Mouse (Mus musculus): Measurements from ENCODE around the gene Dpp6. TPM values are rescaled to one million over a fixed set of nuclear protein-coding genes. Genes with fewer than 3 reads are reported as not detected.

The Dpp6 gene
- total and polyA plus RNA-seq, 3 experiments, result 0.04 to 0.11 TPM; not detected in 1

DNA sequence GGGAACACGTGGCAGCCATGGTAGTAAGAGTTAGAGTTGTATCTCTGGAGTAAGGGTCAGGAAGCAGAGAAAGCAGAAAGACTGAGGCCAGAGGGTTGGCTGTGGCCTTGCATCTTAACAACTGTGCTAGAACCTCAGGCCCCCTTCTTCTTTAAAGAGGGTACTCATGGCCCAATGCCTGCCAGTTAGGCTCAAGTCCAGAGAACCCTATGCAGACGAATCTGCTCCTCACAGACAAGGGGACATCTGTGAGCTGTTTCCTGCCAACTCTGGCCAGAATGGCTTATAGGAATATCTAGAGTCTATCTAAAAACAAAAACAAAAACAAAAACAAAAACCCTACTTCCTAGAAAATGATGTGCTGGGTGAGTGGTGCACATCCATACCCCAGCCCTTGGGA lies 902.3 kb downstream of the Dpp6 start:
- Histone ChIP-seq H3K4me3 (no peak overlapping the region), H3K36me3 (ENCODE audit: control insufficient read depth, insufficient read depth, low read length) (no peaks in the 10 kb centered on the region), H3K79me2 (replicated peaks; ENCODE audit: control insufficient read depth, insufficient read depth, low read length) (no peaks in the 10 kb centered on the region), H3K27me3 (ENCODE audit: control insufficient read depth, insufficient read depth, low read length) (no peaks in the 10 kb centered on the region), H3K4me1 (ENCODE audit: control insufficient read depth, insufficient read depth, low read length) (no peaks in the 10 kb centered on the region), H3K9ac (ENCODE audit: low read depth, low read length) (no peak overlapping the region), H3K27ac (no peak overlapping the region)
- 63% methylated on average over 2 of the region's 2 CpGs for WGBS
- TF ChIP-seq POLR2A (IDR thresholded peaks at IDR 0.05; ENCODE audit: insufficient read depth, low read depth, low read length) (no peak), CTCF (IDR thresholded peaks at IDR 0.05) (no peak), EP300 (IDR thresholded peaks at IDR 0.05; ENCODE audit: insufficient read depth, low read depth, low read length) (no peak)
- intact Hi-C loops (cut with DNase I), result no loop called here
- no peak for DNase-seq

DNA sequence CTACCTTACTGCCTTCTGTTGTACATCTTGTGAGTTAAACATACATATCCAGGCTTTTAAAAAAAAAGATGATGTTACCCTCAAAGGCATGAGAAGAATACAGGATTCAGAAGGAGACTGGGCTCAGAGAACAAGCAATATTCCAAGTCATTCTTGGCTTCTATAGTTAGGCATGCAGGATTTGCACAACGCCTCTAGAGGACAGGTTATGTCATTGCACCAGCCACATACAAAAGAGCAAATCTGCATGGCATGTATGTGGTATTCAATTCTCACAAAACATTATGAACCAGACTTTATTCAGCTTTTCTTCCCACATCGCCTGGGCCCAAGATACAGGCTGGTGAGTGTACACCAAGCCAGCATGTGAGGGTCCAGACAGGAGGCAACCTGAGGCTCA lies 907.5 kb downstream of the Dpp6 start:
- no peak overlapping the region for H3K9ac ChIP-seq (ENCODE audit: low read depth, low read length)
- no peaks in the 10 kb centered on the region for H3K27me3 ChIP-seq (ENCODE audit: control insufficient read depth, insufficient read depth, low read length)
- no peaks in the 10 kb centered on the region for H3K36me3 ChIP-seq (ENCODE audit: control insufficient read depth, insufficient read depth, low read length)
- DNase-seq, result no peak
- H3K27ac ChIP-seq, result no peak overlapping the region
- 27% methylated on average over 2 of the region's 2 CpGs for WGBS
- no peaks in the 10 kb centered on the region for H3K4me1 ChIP-seq (ENCODE audit: control insufficient read depth, insufficient read depth, low read length)
- TF ChIP-seq EP300 (IDR thresholded peaks at IDR 0.05; ENCODE audit: insufficient read depth, low read depth, low read length) (no peak), CTCF (IDR thresholded peaks at IDR 0.05) (peak; percentile 67)
- H3K79me2 ChIP-seq (replicated peaks; ENCODE audit: control insufficient read depth, insufficient read depth, low read length), result no peaks in the 10 kb centered on the region
- intact Hi-C loops (cut with DNase I), result loop anchor here (5.0 kb wide), 1 partner anchor 47 kb away; no protein-coding TSS in a partner anchor
- no peak overlapping the region for H3K4me3 ChIP-seq

DNA sequence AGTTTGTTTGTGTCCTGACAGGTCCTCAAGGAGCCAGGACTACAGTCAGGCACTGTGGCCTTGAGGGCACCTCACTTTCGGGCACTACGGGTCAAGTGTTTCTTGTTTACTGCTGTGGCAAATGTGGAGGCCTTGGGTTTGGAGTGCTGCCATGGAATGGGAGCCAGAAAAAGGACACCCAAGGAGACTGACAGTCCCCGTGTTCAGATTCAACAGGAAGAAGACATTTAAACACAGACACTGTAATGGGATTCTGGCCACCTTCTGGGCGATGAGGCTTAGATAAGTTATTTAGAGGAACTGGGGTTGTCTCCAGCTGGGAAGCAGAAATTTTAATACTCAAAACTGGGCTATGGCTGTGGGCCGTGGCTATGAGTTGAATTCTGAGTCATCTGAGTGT lies 913.7 kb downstream of the Dpp6 start:
- Histone ChIP-seq H3K4me3 (no peak overlapping the region), H3K4me1 (ENCODE audit: control insufficient read depth, insufficient read depth, low read length) (no peaks in the 10 kb centered on the region), H3K27ac (no peak overlapping the region), H3K36me3 (ENCODE audit: control insufficient read depth, insufficient read depth, low read length) (no peaks in the 10 kb centered on the region), H3K27me3 (ENCODE audit: control insufficient read depth, insufficient read depth, low read length) (no peaks in the 10 kb centered on the region), H3K79me2 (replicated peaks; ENCODE audit: control insufficient read depth, insufficient read depth, low read length) (no peaks in the 10 kb centered on the region), H3K9ac (ENCODE audit: low read depth, low read length) (no peak overlapping the region)
- TF ChIP-seq EP300 (IDR thresholded peaks at IDR 0.05; ENCODE audit: insufficient read depth, low read depth, low read length) (no peak), POLR2A (IDR thresholded peaks at IDR 0.05; ENCODE audit: insufficient read depth, low read depth, low read length) (no peak), CTCF (IDR thresholded peaks at IDR 0.05) (no peak)
- WGBS, result 43% methylated on average over 5 of the region's 5 CpGs
- intact Hi-C loops (cut with DNase I), result no loop called here
- peak in 1 of 2 experiments; percentile 14 for DNase-seq

DNA sequence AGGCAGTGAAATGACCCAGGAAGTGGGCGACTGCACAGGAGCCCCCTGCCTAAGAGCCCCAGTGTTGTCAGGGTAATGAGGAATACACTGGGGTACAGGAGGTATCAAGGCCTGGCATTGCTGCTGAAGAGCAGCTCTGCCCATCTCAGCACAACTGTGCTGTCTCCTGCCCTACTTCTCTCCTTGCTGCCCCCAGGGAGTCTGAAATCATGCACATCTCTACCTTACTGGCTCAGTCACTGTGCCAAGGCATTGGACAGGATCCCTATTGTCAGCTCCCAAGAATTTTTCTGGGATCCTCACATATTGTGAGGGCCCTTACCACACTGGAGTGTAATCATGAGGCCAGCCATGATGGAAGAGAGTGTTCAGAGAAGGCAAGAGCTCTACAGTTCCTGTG lies 914.4 kb downstream of the Dpp6 start:
- intact Hi-C loops (cut with DNase I), result no loop called here
- TF ChIP-seq POLR2A (IDR thresholded peaks at IDR 0.05; ENCODE audit: insufficient read depth, low read depth, low read length), result no peak
- Histone ChIP-seq H3K27ac (no peak overlapping the region), H3K27me3 (ENCODE audit: control insufficient read depth, insufficient read depth, low read length) (no peaks in the 10 kb centered on the region), H3K4me1 (ENCODE audit: control insufficient read depth, insufficient read depth, low read length) (no peaks in the 10 kb centered on the region), H3K36me3 (ENCODE audit: control insufficient read depth, insufficient read depth, low read length) (no peaks in the 10 kb centered on the region), H3K79me2 (replicated peaks; ENCODE audit: control insufficient read depth, insufficient read depth, low read length) (no peaks in the 10 kb centered on the region), H3K4me3 (no peak overlapping the region), H3K9ac (ENCODE audit: low read depth, low read length) (no peak overlapping the region)
- DNase-seq, result no peak
- 57% methylated on average over 1 of the region's 1 CpGs for WGBS

DNA sequence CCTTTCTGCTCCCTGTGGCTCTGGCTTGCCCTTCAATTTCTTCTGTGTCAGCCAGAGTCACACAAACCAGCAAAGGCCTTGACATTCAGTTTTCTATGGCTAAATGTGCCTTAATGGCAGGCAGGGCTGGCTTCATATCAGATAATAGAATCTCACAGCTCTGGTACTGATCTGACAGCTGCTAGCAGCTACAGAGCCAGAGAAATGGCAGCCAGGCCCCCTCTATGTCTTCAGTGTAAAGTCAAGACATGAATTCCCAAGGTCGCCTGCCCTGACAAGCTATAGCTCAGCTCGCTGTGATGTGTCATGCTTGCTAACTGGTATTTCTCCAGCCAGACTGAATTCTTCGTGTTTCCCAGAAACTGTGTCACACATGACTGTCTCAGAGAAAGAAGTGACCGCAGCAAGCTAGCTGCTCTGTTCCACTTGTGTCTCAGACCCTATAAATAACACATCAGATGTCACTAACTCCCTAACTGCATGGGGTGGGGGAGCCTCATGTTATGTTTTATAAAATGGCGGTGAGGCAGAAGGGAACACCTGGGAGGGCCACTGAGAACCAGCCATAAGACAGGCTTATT lies 915.4 kb downstream of the Dpp6 start:
- TF ChIP-seq CTCF (IDR thresholded peaks at IDR 0.05), result no peak
- no peak for TF ChIP-seq EP300 (IDR thresholded peaks at IDR 0.05; ENCODE audit: insufficient read depth, low read depth, low read length)
- TF ChIP-seq POLR2A (IDR thresholded peaks at IDR 0.05; ENCODE audit: insufficient read depth, low read depth, low read length), result no peak

DNA sequence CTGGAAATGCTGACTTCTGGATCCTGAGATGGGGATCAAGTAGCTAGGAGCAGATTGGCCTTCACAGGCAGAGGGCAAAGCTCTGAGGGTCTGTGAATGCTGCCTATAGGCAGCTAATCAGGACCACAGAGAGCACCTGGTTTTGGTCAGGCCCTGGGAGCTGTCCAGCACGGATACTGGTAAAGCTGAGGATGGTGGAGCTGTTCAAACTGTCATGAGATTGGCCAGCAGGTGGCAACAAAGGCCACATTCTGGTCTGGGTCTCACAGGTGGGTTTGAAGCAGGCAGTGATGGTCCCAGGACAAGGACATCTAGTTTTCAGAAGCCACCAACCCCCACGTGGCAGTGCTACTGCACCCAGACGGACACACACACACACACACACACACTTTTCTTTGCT lies 920.2 kb downstream of the Dpp6 start:
- Histone ChIP-seq H3K9ac (ENCODE audit: low read depth, low read length) (no peak overlapping the region), H3K27me3 (ENCODE audit: control insufficient read depth, insufficient read depth, low read length) (no peaks in the 10 kb centered on the region), H3K36me3 (ENCODE audit: control insufficient read depth, insufficient read depth, low read length) (no peaks in the 10 kb centered on the region), H3K4me1 (ENCODE audit: control insufficient read depth, insufficient read depth, low read length) (no peaks in the 10 kb centered on the region), H3K27ac (no peak overlapping the region), H3K4me3 (no peak overlapping the region), H3K79me2 (replicated peaks; ENCODE audit: control insufficient read depth, insufficient read depth, low read length) (no peaks in the 10 kb centered on the region)
- WGBS, result 7% methylated on average over 3 of the region's 3 CpGs
- no peak for TF ChIP-seq POLR2A (IDR thresholded peaks at IDR 0.05; ENCODE audit: insufficient read depth, low read depth, low read length)
- TF ChIP-seq CTCF (IDR thresholded peaks at IDR 0.05), result peak; percentile 57
- peak; percentile 13 to 24 for DNase-seq
- intact Hi-C loops (cut with DNase I), result no loop called here

More for the DNA sequence above, 915.4 kb downstream of the Dpp6 start:
- no peak overlapping the region for H3K4me3 ChIP-seq
- H3K79me2 ChIP-seq (replicated peaks; ENCODE audit: control insufficient read depth, insufficient read depth, low read length), result no peaks in the 10 kb centered on the region
- intact Hi-C loops (cut with DNase I), result no loop called here
- H3K27ac ChIP-seq, result no peak overlapping the region
- H3K36me3 ChIP-seq (ENCODE audit: control insufficient read depth, insufficient read depth, low read length), result no peaks in the 10 kb centered on the region
- H3K9ac ChIP-seq (ENCODE audit: low read depth, low read length), result no peak overlapping the region
- no peak for DNase-seq
- WGBS, result 71% methylated on average over 5 of the region's 5 CpGs
- H3K27me3 ChIP-seq (ENCODE audit: control insufficient read depth, insufficient read depth, low read length), result no peaks in the 10 kb centered on the region
- no peaks in the 10 kb centered on the region for H3K4me1 ChIP-seq (ENCODE audit: control insufficient read depth, insufficient read depth, low read length)
